Mouse (Mus musculus): ENCODE results near the gene Galnt16.

DNA sequence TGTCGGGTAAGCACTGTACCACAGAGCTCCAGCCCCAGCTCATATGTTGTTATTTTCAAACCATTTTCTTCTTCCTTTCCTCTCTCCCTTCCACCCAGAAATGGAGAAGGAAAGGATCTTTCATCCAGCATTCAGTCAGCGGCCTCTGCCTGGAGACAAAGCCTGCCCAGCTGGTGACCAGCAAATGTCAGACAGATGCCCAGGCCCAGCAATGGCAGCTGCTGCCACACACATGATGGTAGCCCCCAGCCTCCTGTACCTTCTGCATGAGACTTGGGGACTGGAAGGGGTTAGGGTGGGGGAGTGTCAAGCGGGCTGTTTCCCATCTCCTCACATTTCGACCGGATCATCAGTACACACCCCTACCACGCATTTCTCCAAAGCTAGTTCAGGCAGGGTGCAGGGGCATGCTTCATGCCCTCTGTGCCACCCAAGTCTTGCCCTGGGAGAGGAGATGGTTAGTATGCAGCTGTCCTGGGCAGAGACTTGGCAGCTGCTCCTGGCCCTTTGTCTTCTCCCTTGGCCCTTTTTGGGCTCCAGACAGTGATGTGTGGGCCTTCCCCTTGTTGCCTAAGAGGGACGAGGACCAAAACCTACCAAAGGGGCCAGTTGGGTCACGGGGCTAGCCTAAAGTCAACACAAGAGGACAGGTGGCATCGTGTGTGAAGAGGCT, 83.7 kb downstream of the Galnt16 start:
- no peak for TF ChIP-seq CTCF (IDR thresholded peaks at IDR 0.05; ENCODE audit: extremely low read depth, insufficient read depth, insufficient read length, insufficient replicate concordance)
- no peak for TF ChIP-seq POLR2A (IDR thresholded peaks at IDR 0.05; ENCODE audit: low read depth, low read length)

All from spleen, adult 2 months (tissue).